Mouse (Mus musculus) embryonic facial prominence, embryonic 14.5 days (tissue): Measurements from ENCODE around the gene Naaa. TPM values are rescaled to one million over a fixed set of nuclear protein-coding genes. Genes with fewer than 3 reads are reported as not detected.

Source experiments
- ATAC-seq: fragments of 200-750 bp; cut with Nextera tagmentation; 2 replicates; pipeline ENCODE4 v1.8.0; 2017; ENCODE audit warnings: low read depth, moderate number of reproducible peaks, moderate TSS enrichment
- DNase-seq: peaks from one replicate; pipeline ENCODE4 v3.0.0-alpha.2; 2015; ENCODE audit warnings: low spot score
- H3K27ac ChIP-seq: fragments of 300-500 bp; sonication (generic); replicated peaks from 2 replicates; pipeline ENCODE4 v1.5.1; 2014; ENCODE audit warnings: low read depth, mild to moderate bottlenecking, low read length, moderate library complexity
- H3K27me3 ChIP-seq: fragments of 300-500 bp; sonication (generic); replicated peaks from 2 replicates; pipeline ENCODE4 v1.6.1; 2014; ENCODE audit warnings: low read length; ENCODE audit not compliant: control insufficient read depth, insufficient read depth
- H3K36me3 ChIP-seq: fragments of 300-500 bp; sonication (generic); 2 replicates; pipeline ENCODE4 v1.6.1; 2014; ENCODE audit warnings: low read length, mixed read lengths; ENCODE audit not compliant: control insufficient read depth, insufficient read depth
- H3K4me1 ChIP-seq: fragments of 300-500 bp; sonication (generic); 2 replicates; pipeline ENCODE4 v1.6.1; 2014; ENCODE audit warnings: antibody characterized with exemption, low read length; ENCODE audit not compliant: control insufficient read depth, insufficient read depth
- H3K4me2 ChIP-seq: fragments of 300-500 bp; sonication (generic); 2 replicates; pipeline ENCODE4 v1.6.1; 2014; ENCODE audit warnings: low read depth, mild to moderate bottlenecking, low read length, moderate library complexity, mixed read lengths
- H3K4me3 ChIP-seq: fragments of 300-500 bp; sonication (generic); 2 replicates; pipeline ENCODE4 v1.5.1; 2014; ENCODE audit warnings: low read depth, mild to moderate bottlenecking, low read length
- H3K9ac ChIP-seq: fragments of 300-500 bp; sonication (generic); 2 replicates; pipeline ENCODE4 v1.6.1; 2014; ENCODE audit warnings: low read depth, mild to moderate bottlenecking, low read length, moderate library complexity, mixed read lengths
- H3K9me3 ChIP-seq: fragments of 300-500 bp; sonication (generic); 2 replicates; pipeline ENCODE4 v1.6.1; 2016; ENCODE audit warnings: low read length; ENCODE audit not compliant: control insufficient read depth
- WGBS: fragments of 180-500 bp; shearing (Covaris S2); extraction: QIAGEN DNeasy Blood & Tissue Kit; methylation state at CpG from one replicate; pipeline ENCODE4 v1.1.7; 2014; 5-methylcytosine and 5-hydroxymethylcytosine counted together
- polyA plus RNA-seq: library from polyadenylated mRNA; unstranded; fragments of >200 nt; fragmentation: Nextera tagmentation; extraction: Ambion mirVana; gene quantifications from 2 replicates; pipeline ENCODE4 v1.2.1, GENCODE M21; 2014

Gene Naaa
- 15.1 and 17.4 TPM in 2 replicates for polyA plus RNA-seq

GRCm38 (mm10) chr5:92277437-92278394 lies at the start of gene Naaa:
TSS of gene Naaa (minus strand) at chr5:92278170.
- WGBS: 4% methylated on average over 44 of the region's 54 CpGs
- H3K27ac ChIP-seq: peak within 1 kb of the TSS; percentile 35; the same call in 1 of the 2 replicates
- peak within 1 kb of the TSS; percentile 68 for H3K9ac ChIP-seq
- H3K4me1 ChIP-seq: peaks cover 7% of the 10 kb centered on the region; the same call in 1 of the 2 replicates
- peak within 1 kb of the TSS; percentile 67 for H3K4me3 ChIP-seq
- H3K9me3 ChIP-seq: no peaks in the 10 kb centered on the region
- H3K27me3 ChIP-seq: 0 out of 2 replicates have a peak, but pooled peaks cover 3% of the 10 kb centered on the region
- H3K4me2 ChIP-seq: peak within 1 kb of the TSS; percentile 88
- no peaks in the 10 kb centered on the region for H3K36me3 ChIP-seq
- peak; percentile 92 for DNase-seq
- peak; percentile 94 for ATAC-seq

GRCm38 (mm10) chr5:92327367-92327766 lies 49.4 kb upstream of the Naaa start:
- Histone ChIP-seq H3K36me3 (no peaks in the 10 kb centered on the region), H3K27me3 (no peaks in the 10 kb centered on the region), H3K9me3 (no peaks in the 10 kb centered on the region), H3K4me3 (no peak overlapping the region), H3K4me1 (no peaks in the 10 kb centered on the region), H3K4me2 (no peak overlapping the region), H3K9ac (no peak overlapping the region), H3K27ac (no peak overlapping the region)
- WGBS: 76% methylated on average over 6 of the region's 6 CpGs
- ATAC-seq (no peak), DNase-seq (no peak)

- Histone ChIP-seq H3K9me3 (no peaks in the 10 kb centered on the region), H3K9ac (no peak overlapping the region), H3K27ac (no peak overlapping the region), H3K4me2 (no peak overlapping the region), H3K4me1 (no peaks in the 10 kb centered on the region), H3K4me3 (no peak overlapping the region), H3K36me3 (no peaks in the 10 kb centered on the region), H3K27me3 (no peaks in the 10 kb centered on the region)
- ATAC-seq (peak; percentile 70; the same call in 1 of the 2 replicates), DNase-seq (peak; percentile 86)
- WGBS: 59% methylated on average over 5 of the region's 5 CpGs
Measured at GRCm38 (mm10) chr5:92323264-92323663, 45.3 kb upstream of the Naaa start.

- no peak for DNase-seq
- 79% methylated on average over 4 of the region's 4 CpGs for WGBS
- Histone ChIP-seq H3K4me1 (no peaks in the 10 kb centered on the region), H3K27me3 (no peaks in the 10 kb centered on the region), H3K4me2 (no peak overlapping the region), H3K36me3 (no peaks in the 10 kb centered on the region), H3K27ac (no peak overlapping the region), H3K9ac (no peak overlapping the region), H3K4me3 (no peak overlapping the region), H3K9me3 (no peaks in the 10 kb centered on the region)
- ATAC-seq: no peak
Measured at GRCm38 (mm10) chr5:92322612-92323011, 44.6 kb upstream of the Naaa start.

GRCm38 (mm10) chr5:92321631-92322400 lies 43.8 kb upstream of the Naaa start:
- no peak overlapping the region for H3K4me3 ChIP-seq
- no peaks in the 10 kb centered on the region for H3K4me1 ChIP-seq
- DNase-seq (no peak), ATAC-seq (no peak)
- H3K36me3 ChIP-seq: no peaks in the 10 kb centered on the region
- 66% methylated on average over 8 of the region's 8 CpGs for WGBS
- no peaks in the 10 kb centered on the region for H3K9me3 ChIP-seq
- no peak overlapping the region for H3K4me2 ChIP-seq
- no peaks in the 10 kb centered on the region for H3K27me3 ChIP-seq
- no peak overlapping the region for H3K27ac ChIP-seq
- no peak overlapping the region for H3K9ac ChIP-seq

GRCm38 (mm10) chr5:92318596-92318995 lies 40.6 kb upstream of the Naaa start:
- DNase-seq (no peak), ATAC-seq (no peak)
- no peak overlapping the region for H3K4me2 ChIP-seq
- H3K27ac ChIP-seq: no peak overlapping the region
- 89% methylated on average over 14 of the region's 14 CpGs for WGBS
- H3K9ac ChIP-seq: no peak overlapping the region
- no peak overlapping the region for H3K4me3 ChIP-seq
- H3K4me1 ChIP-seq: no peaks in the 10 kb centered on the region
- no peaks in the 10 kb centered on the region for H3K36me3 ChIP-seq
- H3K9me3 ChIP-seq: no peaks in the 10 kb centered on the region
- no peaks in the 10 kb centered on the region for H3K27me3 ChIP-seq

GRCm38 (mm10) chr5:92318119-92318518 lies 40.1 kb upstream of the Naaa start:
- no peaks in the 10 kb centered on the region for H3K9me3 ChIP-seq
- no peak overlapping the region for H3K27ac ChIP-seq
- WGBS: 89% methylated on average over 7 of the region's 7 CpGs
- H3K36me3 ChIP-seq: no peaks in the 10 kb centered on the region
- H3K9ac ChIP-seq: no peak overlapping the region
- DNase-seq (no peak), ATAC-seq (no peak)
- no peaks in the 10 kb centered on the region for H3K27me3 ChIP-seq
- H3K4me3 ChIP-seq: no peak overlapping the region
- H3K4me2 ChIP-seq: no peak overlapping the region
- no peaks in the 10 kb centered on the region for H3K4me1 ChIP-seq

- WGBS: 71% methylated on average over 7 of the region's 7 CpGs
Measured at GRCm38 (mm10) chr5:92313776-92314175, 35.8 kb upstream of the Naaa start.

More at GRCm38 (mm10) chr5:92313776-92314175, 35.8 kb upstream of the Naaa start:
- peaks cover 5% of the 10 kb centered on the region; the same call in 1 of the 2 replicates for H3K27me3 ChIP-seq
- H3K9ac ChIP-seq: no peak overlapping the region
- H3K9me3 ChIP-seq: no peaks in the 10 kb centered on the region
- no peak for DNase-seq
- ATAC-seq: no peak
- no peaks in the 10 kb centered on the region for H3K36me3 ChIP-seq
- H3K27ac ChIP-seq: no peak overlapping the region
- peaks cover 7% of the 10 kb centered on the region for H3K4me1 ChIP-seq
- no peak overlapping the region for H3K4me2 ChIP-seq
- no peak overlapping the region for H3K4me3 ChIP-seq
